24 mouse cellular contexts compared by ENCODE assay signal in genomic region chr13:108626166-108626565, GRCm38 (mm10).
"Had no signal": no experiment of that assay in that cellular context is flagged by ENCODE, and none has a peak within 500 bp of the region (broad histone marks: within the 10 kb centered on the region; RNA-seq: fewer than 3 reads in every experiment).

No protein-coding gene starts in this region.

- DNase-seq: gastrocnemius, adult 2 months; gastrocnemius, postnatal 10 days; gastrocnemius, postnatal 25 days; heart, adult 18-20 months; heart, postnatal 14 days; heart, postnatal 36 days; kidney, adult 11 months; kidney, adult 8-10 months; kidney, postnatal 10 days; kidney, postnatal 25 days; layer of hippocampus, adult 9-11 months; layer of hippocampus, postnatal 36 days; left cerebral cortex, postnatal 4 days had no signal

- H3K27ac ChIP-seq: gastrocnemius, adult 2 months; heart, embryonic 10.5 days; heart, embryonic 13.5 days; heart, embryonic 15.5 days; hindbrain, embryonic 13.5 days; hindbrain, embryonic 15.5 days; hindbrain, postnatal 0 days; limb, embryonic 13.5 days; limb, embryonic 15.5 days; liver, embryonic 12.5 days; liver, embryonic 14.5 days had no signal

- H3K9ac ChIP-seq: heart, embryonic 13.5 days; heart, embryonic 15.5 days; hindbrain, embryonic 13.5 days; hindbrain, embryonic 15.5 days; limb, embryonic 13.5 days; limb, embryonic 15.5 days; liver, embryonic 12.5 days; liver, embryonic 14.5 days had no signal

- H3K4me1 ChIP-seq: heart, embryonic 10.5 days; heart, embryonic 13.5 days; heart, embryonic 15.5 days; hindbrain, embryonic 13.5 days; hindbrain, embryonic 15.5 days; liver, embryonic 12.5 days had no signal

- H3K9me3 ChIP-seq: heart, embryonic 10.5 days; heart, embryonic 13.5 days; heart, embryonic 15.5 days; hindbrain, embryonic 13.5 days; hindbrain, embryonic 15.5 days; limb, embryonic 13.5 days; limb, embryonic 15.5 days; liver, embryonic 12.5 days had no signal

- H3K4me3 ChIP-seq: gastrocnemius, adult 2 months; heart, embryonic 10.5 days; heart, embryonic 13.5 days; heart, embryonic 15.5 days; hindbrain, embryonic 13.5 days; hindbrain, embryonic 15.5 days; limb, embryonic 13.5 days; limb, embryonic 15.5 days; liver, embryonic 12.5 days had no signal

- H3K36me3 ChIP-seq: heart, embryonic 10.5 days; heart, embryonic 13.5 days; heart, embryonic 15.5 days; hindbrain, embryonic 13.5 days; hindbrain, embryonic 15.5 days; limb, embryonic 13.5 days; limb, embryonic 15.5 days; liver, embryonic 12.5 days had no signal

- H3K4me2 ChIP-seq: heart, embryonic 13.5 days; heart, embryonic 15.5 days; hindbrain, embryonic 13.5 days; hindbrain, embryonic 15.5 days; limb, embryonic 13.5 days; limb, embryonic 15.5 days; liver, embryonic 12.5 days had no signal

- ATAC-seq: hindbrain, postnatal 0 days; intestine, embryonic 16.5 days; liver, embryonic 12.5 days had no signal

- H3K27me3 ChIP-seq: heart, embryonic 13.5 days; heart, embryonic 15.5 days; hindbrain, embryonic 13.5 days; hindbrain, embryonic 15.5 days; limb, embryonic 13.5 days; limb, embryonic 15.5 days; liver, embryonic 12.5 days had no signal
